Mouse (Mus musculus): ENCODE results near the gene Dnajb4. TPM values are rescaled to one million over a fixed set of nuclear protein-coding genes. Genes with fewer than 3 reads are reported as not detected.

Gene Dnajb4
- total and polyA plus RNA-seq, 3 experiments, result 10.7 to 14.6 TPM; not detected in 1

DNA sequence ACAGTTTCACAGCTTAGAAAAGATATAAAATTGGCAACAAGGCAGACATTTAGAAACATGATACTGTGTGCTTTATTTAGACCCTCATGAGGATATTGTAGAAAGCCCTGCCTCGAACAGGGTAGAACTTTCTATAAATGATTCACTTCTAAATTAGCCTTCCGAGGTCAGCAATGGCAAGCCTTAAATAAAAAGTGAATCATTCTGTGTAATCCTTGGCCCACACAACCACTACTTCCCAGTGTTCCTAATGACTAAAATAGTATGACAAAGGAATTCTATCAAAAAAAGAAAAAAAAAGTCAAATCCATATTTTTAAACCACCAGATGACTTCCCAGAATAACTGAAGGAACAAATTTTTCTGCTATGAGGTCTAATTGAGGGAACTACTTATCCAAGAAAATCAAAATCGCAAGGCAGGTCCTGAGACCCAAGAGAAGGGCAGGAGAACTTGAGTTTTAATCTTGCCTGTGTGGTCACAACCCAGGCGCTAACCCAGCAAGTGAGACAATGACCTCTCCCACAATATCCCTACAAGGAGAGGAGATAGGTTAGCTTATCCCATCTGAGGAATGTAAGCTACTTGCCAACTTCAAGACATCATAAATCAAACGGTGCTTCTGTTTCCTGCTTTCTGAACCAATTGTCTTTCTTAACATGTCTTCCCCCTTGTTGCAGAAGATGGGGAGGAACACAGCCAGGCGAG lies 67.0 kb downstream of the Dnajb4 start:
- Histone ChIP-seq H3K9ac (ENCODE audit: control insufficient read depth, low read depth, low read length, poor library complexity, severe bottlenecking) (no peak overlapping the region), H3K27ac (ENCODE audit: control insufficient read depth, low read depth, low read length) (no peak overlapping the region), H3K4me1 (ENCODE audit: control insufficient read depth in 1 of 2, insufficient read depth in 2 of 2, low read length in 2 of 2) (no peaks in the 10 kb centered on the region), H3K4me3 (ENCODE audit: control insufficient read depth in 1 of 2, insufficient read depth in 1 of 2, low read depth in 2 of 2, low read length in 2 of 2) (no peak overlapping the region), H3K27me3 (ENCODE audit: control insufficient read depth in 1 of 2, insufficient read depth in 2 of 2, low read length in 2 of 2) (no peaks in the 10 kb centered on the region), H3K79me2 (ENCODE audit: control insufficient read depth, insufficient read depth, low read length, poor library complexity) (no peaks in the 10 kb centered on the region), H3K36me3 (ENCODE audit: control insufficient read depth in 1 of 2, insufficient read depth in 2 of 2, low read length in 2 of 2) (no peaks in the 10 kb centered on the region), H3K9me3 (replicated peaks; ENCODE audit: insufficient read depth, low read length) (no peaks in the 10 kb centered on the region)
- TF ChIP-seq HCFC1 (IDR thresholded peaks at IDR 0.05; ENCODE audit: low read depth, low read length), result no peak
- TF ChIP-seq ELF1 (IDR thresholded peaks at IDR 0.05; ENCODE audit: low read depth, low read length), result no peak
- TF ChIP-seq POLR2A (IDR thresholded peaks at IDR 0.05; ENCODE audit: control insufficient read depth in 1 of 2, insufficient read depth in 1 of 2, low read depth in 1 of 2, low read length in 2 of 2, poor library complexity in 1 of 2), result no peak
- TF ChIP-seq GABPA (IDR thresholded peaks at IDR 0.05; ENCODE audit: low read depth, low read length), result no peak
- TF ChIP-seq MYC (IDR thresholded peaks at IDR 0.05; ENCODE audit: low read depth, low read length), result no peak
- TF ChIP-seq BHLHE40 (IDR thresholded peaks at IDR 0.05; ENCODE audit: borderline replicate concordance, low read depth, low read length), result no peak
- no peak for TF ChIP-seq NELFE (IDR thresholded peaks at IDR 0.05; ENCODE audit: low read depth, low read length)
- TF ChIP-seq GATA1 (IDR thresholded peaks at IDR 0.05; ENCODE audit: low read depth, low read length), result no peak
- no peak for TF ChIP-seq KAT2A (conservative IDR thresholded peaks at IDR 0.05; ENCODE audit: low read depth, low read length)
- no peak for TF ChIP-seq E2F4 (IDR thresholded peaks at IDR 0.05; ENCODE audit: borderline replicate concordance, low read depth, low read length)
- no peak for TF ChIP-seq UBTF (IDR thresholded peaks at IDR 0.05; ENCODE audit: borderline replicate concordance, insufficient read depth, low read depth, low read length)
- no peak for TF ChIP-seq USF1 (IDR thresholded peaks at IDR 0.05; ENCODE audit: low read depth, low read length)
- TF ChIP-seq MAZ (IDR thresholded peaks at IDR 0.05; ENCODE audit: low read depth, low read length), result no peak
- no peak for TF ChIP-seq MAX (IDR thresholded peaks at IDR 0.05; ENCODE audit: low read length)
- no peak for TF ChIP-seq NRF1 (IDR thresholded peaks at IDR 0.05; ENCODE audit: insufficient read depth, low read depth, low read length, poor library complexity, severe bottlenecking)
- no peak for TF ChIP-seq USF2 (IDR thresholded peaks at IDR 0.05; ENCODE audit: borderline replicate concordance in 1 of 2, insufficient read depth in 1 of 2, low read depth in 1 of 2, low read length in 2 of 2)
- no peak for TF ChIP-seq CHD2 (IDR thresholded peaks at IDR 0.05; ENCODE audit: low read length)
- no peak for TF ChIP-seq EP300 (IDR thresholded peaks at IDR 0.05; ENCODE audit: low read depth in 1 of 2, low read length in 2 of 2)
- no peak for DNase-seq (ENCODE audit: low read depth, low spot score)

DNA sequence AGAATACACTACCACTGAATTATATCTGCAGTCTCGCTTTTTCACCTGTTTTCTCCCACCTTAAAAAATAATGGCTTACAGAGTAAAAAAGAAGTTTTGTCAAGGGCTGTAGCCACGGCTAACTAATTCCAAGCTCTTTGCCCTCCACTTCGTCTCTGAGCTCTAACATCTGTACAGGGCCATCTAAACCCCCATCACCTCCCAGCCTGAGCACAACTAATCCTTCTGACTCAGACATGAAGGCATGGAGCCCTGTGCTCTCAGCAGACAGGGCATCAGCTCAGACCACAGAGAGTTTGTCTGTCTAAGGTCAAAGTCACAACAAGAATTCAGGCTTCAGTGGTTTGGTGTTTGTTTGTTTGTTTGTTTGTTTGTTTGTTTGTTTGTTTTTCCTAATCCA lies 68.0 kb downstream of the Dnajb4 start:
- Histone ChIP-seq H3K4me1 (ENCODE audit: control insufficient read depth in 1 of 2, insufficient read depth in 2 of 2, low read length in 2 of 2) (no peaks in the 10 kb centered on the region), H3K27ac (ENCODE audit: control insufficient read depth, low read depth, low read length) (no peak overlapping the region), H3K36me3 (ENCODE audit: control insufficient read depth in 1 of 2, insufficient read depth in 2 of 2, low read length in 2 of 2) (no peaks in the 10 kb centered on the region), H3K4me3 (ENCODE audit: control insufficient read depth in 1 of 2, insufficient read depth in 1 of 2, low read depth in 2 of 2, low read length in 2 of 2) (no peak overlapping the region), H3K9me3 (replicated peaks; ENCODE audit: insufficient read depth, low read length) (no peaks in the 10 kb centered on the region), H3K27me3 (ENCODE audit: control insufficient read depth in 1 of 2, insufficient read depth in 2 of 2, low read length in 2 of 2) (no peaks in the 10 kb centered on the region), H3K79me2 (ENCODE audit: control insufficient read depth, insufficient read depth, low read length, poor library complexity) (no peaks in the 10 kb centered on the region), H3K9ac (ENCODE audit: control insufficient read depth, low read depth, low read length, poor library complexity, severe bottlenecking) (no peak overlapping the region)
- TF ChIP-seq NRF1 (IDR thresholded peaks at IDR 0.05; ENCODE audit: insufficient read depth, low read depth, low read length, poor library complexity, severe bottlenecking) (no peak), MAFK (IDR thresholded peaks at IDR 0.05; ENCODE audit: borderline replicate concordance, low read depth, low read length) (no peak), ZNF384 (IDR thresholded peaks at IDR 0.05; ENCODE audit: low read depth, low read length) (no peak), TBP (IDR thresholded peaks at IDR 0.05; ENCODE audit: low read depth, low read length) (no peak), ELF1 (IDR thresholded peaks at IDR 0.05; ENCODE audit: low read depth, low read length) (no peak), SIN3A (IDR thresholded peaks at IDR 0.05; ENCODE audit: low read length) (no peak), MEF2A (IDR thresholded peaks at IDR 0.05; ENCODE audit: extremely low read depth, insufficient replicate concordance, low read depth, low read length, poor library complexity, severe bottlenecking) (no peak), GATA1 (IDR thresholded peaks at IDR 0.05; ENCODE audit: low read depth, low read length) (no peak), ZMIZ1 (IDR thresholded peaks at IDR 0.05; ENCODE audit: low read depth, low read length) (no peak), ZKSCAN1 (IDR thresholded peaks at IDR 0.05; ENCODE audit: low read depth, low read length) (no peak), MYB (IDR thresholded peaks at IDR 0.05; ENCODE audit: low read depth, low read length) (no peak), MXI1 (IDR thresholded peaks at IDR 0.05; ENCODE audit: low read depth, low read length) (no peak)
- no peak for DNase-seq (ENCODE audit: low read depth, low spot score)
